Mouse (Mus musculus): ENCODE data around the gene Olfr91.
"Not testable (repeated sequence)": the region's sequence is repeated elsewhere in the genome, so short reads cannot be mapped to it uniquely, and the experiment has no call there.

Gene Olfr91

DNA sequence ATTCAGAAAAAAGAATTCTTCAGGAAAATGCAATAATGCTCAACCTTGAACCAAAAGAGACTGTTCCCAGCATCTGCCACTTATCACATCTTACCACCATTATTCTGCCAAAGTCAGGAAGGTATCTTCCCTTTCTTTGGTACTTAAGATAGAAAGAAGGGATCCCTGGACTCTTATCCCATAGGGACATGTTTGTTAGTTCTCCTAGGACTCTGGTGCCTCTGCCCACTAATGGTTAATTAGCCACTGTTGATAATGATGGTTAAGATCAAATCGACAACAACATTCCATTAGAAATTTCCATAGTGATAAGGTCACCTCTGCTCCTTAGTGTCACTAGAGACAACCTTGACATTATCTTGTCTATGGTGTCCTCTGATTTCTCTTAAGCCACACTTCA lies at the start of gene Olfr91:
Gene Olfr91 (minus strand): TSS at position 101 of the 400 bp plus-strand sequence.
- no peak for DNase-seq (ENCODE audit: low spot score in 2 of 2)

DNA sequence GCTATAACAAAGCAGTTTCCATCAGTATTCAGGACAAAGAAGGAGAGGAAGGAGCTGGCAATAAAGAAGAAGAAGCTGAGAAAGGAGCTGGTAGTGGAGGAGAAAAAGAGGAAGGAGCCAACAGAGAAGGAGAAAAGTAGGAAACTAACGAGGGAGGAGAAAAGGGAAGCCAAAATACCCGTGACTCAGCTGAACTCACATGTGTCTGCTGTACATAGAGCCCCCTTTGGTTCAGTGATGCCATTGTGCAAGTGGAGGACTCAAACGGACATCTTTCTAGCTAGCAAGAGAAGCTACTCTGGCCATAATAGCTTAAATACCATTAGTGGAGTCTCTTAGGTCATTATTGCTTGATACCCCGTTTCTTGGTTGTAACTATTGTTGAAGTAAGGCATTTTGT lies 33.3 kb upstream of the Olfr91 start:
- not testable (repeated sequence) for DNase-seq (ENCODE audit: low spot score in 2 of 2)

GRCm38 (mm10) chr17:37119988-37120387 lies 21.9 kb upstream of the Olfr91 start, which contains the start of gene Olfr92:
Gene Olfr92, minus strand, starts transcription at chr17:37120088.
- DNase-seq (ENCODE audit: low spot score in 2 of 2): no peak

GRCm38 (mm10) chr17:37093289-37093688 lies 4.8 kb downstream of the Olfr91 start:
- no peak for DNase-seq (ENCODE audit: low spot score in 2 of 2)

- DNase-seq (ENCODE audit: low spot score in 2 of 2): no peak
These were observed 5.9 kb downstream of the Olfr91 start for GRCm38 (mm10) chr17:37092198-37092597.

- no peak for DNase-seq (ENCODE audit: low spot score in 2 of 2)
These were observed 9.7 kb downstream of the Olfr91 start, which contains the start of gene Olfr90 for GRCm38 (mm10) chr17:37088399-37088798. Gene Olfr90, minus strand, starts transcription at chr17:37088499.

DNA sequence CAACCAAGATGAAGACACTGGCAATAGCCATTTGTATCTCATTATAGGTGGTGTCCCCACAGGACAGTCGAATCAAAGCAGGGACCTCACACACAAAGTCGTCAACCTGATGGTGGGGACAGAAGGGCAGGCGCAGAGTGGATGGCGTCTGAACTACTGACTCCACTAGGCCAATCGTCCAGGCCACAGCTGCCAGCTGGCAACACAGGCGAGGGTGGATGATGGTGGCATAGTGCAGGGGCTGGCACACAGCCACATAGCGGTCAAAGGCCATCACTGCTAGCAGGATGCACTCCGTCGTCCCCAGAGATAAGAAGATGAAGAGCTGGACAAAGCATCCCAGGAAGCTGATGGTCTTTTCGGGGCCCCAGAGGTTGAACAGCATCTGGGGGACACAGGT lies 12.5 kb downstream of the Olfr91 start:
- no peak for DNase-seq (ENCODE audit: low spot score in 2 of 2)

DNA sequence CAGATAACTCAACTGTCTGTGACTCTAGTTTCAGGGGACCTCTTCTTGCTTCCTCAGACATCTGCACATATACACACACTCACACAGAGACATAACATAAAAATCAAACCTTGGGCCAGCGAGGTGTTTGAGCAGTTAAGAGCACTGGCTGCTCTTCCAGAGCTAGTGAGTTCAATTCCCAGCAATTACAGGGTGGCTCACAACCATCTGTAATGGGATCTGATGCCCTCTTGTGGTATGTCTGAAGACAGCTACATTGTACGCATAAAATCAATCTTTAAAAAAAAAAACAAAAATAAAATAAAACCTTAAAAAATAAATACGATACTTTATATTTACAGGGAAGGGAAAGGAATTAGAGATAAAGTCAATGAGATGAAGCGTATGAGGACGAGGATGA lies 13.4 kb downstream of the Olfr91 start:
- DNase-seq (ENCODE audit: low spot score in 2 of 2): no peak

DNA sequence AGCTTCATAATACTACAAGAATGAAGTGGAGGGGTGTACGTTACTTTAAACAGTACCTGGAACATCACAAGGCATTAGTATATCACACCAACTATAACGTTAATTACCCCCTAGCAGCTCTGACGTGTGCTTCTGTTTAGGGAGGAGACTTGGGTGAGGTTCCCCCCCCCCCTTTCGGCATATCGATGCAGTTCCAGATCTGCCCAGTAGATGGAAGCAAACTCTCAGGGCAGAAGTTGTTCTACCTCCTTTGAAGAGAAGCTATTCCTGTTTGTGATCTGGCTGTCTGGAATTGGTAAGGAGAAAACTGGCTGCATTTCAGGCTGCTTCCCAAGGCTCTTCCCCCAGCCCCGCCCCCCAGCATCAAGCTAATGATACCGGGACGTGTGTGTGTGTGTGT lies 14.8 kb downstream of the Olfr91 start:
- DNase-seq (ENCODE audit: low spot score in 2 of 2): peak; percentile 20 to 25

GRCm38 (mm10) chr17:37081659-37082058 lies 16.4 kb downstream of the Olfr91 start:
- DNase-seq (ENCODE audit: low spot score in 2 of 2): no peak

DNA sequence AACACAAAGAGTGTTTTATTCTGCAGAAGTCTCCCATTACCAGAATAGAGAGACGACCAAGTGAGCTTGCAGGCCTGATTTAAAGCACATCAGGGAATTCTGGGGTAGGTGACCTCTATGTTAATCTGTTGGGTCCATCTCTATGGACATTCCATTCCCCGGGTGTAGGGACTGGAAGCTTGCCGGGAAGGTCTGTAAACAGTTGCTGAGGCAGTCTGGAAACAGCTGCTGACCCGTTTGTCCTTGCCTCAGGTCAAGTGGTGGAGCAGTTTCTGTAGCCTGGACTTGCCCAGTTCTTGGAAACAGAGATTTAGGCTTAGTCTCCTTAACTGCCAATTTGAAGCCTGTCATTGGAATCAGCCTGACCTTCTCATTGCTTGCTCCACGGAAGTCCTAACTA lies 18.0 kb downstream of the Olfr91 start:
- no peak for DNase-seq (ENCODE audit: low spot score in 2 of 2)

DNA sequence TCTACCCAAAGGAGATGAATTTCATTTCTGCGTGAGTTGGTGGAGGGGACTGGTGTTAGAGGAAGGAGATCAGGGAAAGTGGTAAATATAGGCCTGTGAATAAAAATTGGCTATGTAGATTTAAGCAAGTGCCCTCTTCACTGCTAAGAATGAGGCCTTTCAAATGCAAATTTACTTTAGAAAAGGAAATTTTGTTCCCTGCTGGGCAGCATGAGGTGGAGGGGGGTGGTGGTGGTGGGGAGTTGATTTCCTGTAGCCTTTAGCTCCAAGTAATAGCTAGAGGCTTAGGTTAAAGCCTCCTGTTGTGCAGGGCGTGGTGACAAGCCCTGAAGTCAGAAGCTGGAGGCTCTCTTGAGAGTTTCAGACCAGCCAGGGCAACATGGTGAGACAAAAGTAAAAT lies 19.1 kb downstream of the Olfr91 start:
- DNase-seq (ENCODE audit: low spot score in 2 of 2): no peak

DNA sequence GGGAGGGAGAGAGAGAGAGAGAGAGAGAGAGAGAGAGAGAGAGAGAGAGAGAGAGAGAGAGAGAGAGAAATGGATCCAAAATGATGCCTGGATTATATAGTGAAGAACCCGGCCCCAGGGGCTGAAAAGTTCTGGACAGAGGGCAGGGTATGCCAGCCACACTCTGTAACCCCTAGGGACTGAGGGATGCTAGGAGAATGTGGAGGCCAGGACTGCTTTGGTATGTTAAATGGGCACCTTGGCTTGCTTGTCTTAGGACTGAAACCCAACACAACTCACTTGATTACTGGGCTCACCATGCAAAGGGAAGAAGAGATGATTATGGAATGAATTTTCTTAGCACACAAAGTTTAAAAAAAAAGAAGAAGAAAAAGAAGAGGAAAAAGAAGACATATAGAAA lies 19.9 kb downstream of the Olfr91 start:
- no peak for DNase-seq (ENCODE audit: low spot score in 2 of 2)

DNA sequence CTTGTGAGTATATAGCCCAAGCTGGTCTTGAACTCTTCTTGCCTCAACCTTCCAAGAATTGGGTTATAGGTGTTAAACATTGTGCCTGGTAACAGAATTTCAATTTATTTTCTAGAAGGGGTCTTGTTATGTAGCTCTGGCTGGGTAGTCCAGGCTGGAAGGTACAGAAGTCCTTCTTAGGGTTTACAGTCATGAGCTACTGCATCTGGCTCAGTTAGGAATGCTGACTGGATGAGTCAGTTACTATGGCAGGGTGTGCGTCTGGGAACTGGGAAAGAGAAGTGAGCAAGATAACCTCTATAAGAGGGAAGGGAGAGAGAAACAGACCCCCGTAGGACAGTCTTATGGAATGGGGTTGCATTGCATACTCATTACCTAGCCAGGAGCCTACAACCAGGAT lies 22.3 kb downstream of the Olfr91 start:
- DNase-seq (ENCODE audit: low spot score in 2 of 2): no peak

- DNase-seq (ENCODE audit: low spot score in 2 of 2): no peak
These were observed 22.9 kb downstream of the Olfr91 start for GRCm38 (mm10) chr17:37075181-37075580.

DNA sequence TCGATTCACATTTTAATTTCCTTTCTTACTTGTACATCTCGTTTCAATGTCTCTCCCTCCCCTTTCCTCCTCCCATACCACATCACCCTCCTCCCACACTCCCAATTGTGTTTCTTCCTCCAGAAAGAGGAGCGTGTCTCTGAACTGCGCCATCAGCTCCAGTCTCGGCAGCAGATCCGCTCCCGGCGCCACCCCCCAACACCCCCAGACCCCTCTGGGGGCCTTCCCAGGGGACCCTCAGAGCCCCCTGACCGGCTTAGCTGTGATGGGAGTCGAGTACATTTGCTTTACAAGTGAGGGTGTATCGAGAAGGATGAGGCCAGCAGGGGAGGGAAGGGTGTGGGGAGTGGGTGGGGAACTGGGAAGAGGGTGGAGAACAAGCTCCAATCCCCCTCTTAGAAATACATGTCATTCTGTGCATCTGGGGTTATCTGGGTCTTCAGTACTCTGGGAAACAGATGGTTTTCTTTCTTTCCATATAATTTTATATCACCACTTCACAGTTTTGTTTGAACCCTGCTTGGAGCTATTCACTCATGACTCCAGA lies 25.3 kb downstream of the Olfr91 start:
- DNase-seq (ENCODE audit: low spot score in 2 of 2): no peak

- DNase-seq (ENCODE audit: low spot score in 2 of 2): no peak
These were observed 25.9 kb downstream of the Olfr91 start for GRCm38 (mm10) chr17:37072080-37072729.

DNA sequence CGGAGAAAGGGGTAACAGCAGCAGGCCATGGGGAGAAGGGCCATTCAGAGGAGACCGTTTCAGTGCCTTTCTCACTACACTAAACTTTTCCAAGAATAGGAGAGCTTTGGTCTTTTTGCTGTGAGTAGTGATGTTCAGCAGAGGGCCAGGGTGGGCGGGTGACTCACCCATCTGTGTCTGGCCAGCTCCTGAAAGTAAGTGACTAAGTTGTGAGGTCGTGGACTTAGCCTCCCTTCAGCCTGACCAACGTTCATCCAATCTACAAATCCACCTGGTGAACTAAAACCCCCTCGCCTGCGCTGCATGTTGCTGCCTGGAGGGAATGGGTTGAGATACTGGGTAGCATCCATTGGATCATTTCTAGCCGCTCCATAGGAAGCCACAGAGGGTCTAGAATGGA lies 28.0 kb downstream of the Olfr91 start:
- no peak for DNase-seq (ENCODE audit: low spot score in 2 of 2)

DNA sequence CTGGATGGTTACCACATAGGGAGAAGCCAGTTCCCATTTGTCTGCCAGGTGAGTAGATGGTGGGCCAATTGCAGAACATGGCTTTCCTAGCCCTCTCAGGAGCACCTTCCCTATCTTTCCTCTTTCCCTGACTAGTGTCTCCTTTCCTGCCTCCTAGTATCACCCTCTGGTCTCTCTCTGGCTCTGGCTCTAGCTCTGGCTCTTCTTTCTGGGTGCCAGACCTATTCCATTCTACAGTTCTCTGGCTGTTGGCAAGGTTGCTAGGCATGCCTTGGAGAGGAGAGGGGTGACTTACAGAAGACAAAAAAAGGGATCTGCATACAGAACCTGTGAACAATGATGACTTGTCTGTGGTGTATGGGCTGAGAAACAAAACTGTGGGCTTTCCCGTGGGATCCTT lies 30.2 kb downstream of the Olfr91 start:
- DNase-seq (ENCODE audit: low spot score in 2 of 2): no peak

- DNase-seq (ENCODE audit: low spot score in 2 of 2): no peak
These were observed 32.1 kb downstream of the Olfr91 start for GRCm38 (mm10) chr17:37065993-37066392.

DNA sequence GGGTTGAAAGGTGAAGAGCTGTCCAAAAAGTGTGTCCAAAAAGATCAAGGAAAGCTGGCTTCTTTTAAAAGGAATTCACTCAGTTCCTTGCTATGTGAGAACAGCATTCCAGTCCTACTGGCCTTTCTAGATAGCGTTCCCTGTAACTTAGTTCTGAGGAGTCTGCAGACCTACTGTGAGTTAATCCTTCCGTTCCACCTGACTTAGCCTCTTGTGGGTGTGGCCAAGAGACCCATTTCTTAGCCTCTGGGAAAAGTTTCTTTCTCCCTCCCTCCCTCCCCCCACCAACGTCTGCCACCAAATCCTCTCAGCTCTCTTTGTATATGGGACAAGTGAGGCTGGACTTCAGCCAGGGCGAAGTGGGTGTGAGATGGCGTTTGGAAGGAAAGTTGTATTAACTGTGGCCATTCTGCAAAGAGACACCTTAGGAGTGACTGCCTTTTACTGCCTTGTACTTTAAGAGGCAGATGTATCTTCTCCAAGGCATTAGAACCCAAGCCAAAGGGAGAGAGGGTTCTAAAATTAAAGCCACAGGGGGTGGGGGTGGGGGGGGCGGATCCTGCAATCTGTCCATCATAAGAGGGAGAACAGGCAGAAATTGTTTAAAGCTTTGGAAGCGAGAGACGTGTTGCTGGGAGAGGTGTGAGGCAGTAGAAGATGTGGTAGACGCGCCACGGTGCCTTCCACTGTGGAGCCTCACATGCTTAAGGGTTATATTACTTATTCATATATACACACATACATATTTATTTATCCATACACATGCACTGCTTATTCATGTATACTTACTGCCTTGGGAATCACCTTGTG lies 34.2 kb downstream of the Olfr91 start:
- no peak for DNase-seq (ENCODE audit: low spot score in 2 of 2)

- DNase-seq (ENCODE audit: low spot score in 2 of 2): no peak
These were observed 35.0 kb downstream of the Olfr91 start for GRCm38 (mm10) chr17:37063063-37063462.

DNA sequence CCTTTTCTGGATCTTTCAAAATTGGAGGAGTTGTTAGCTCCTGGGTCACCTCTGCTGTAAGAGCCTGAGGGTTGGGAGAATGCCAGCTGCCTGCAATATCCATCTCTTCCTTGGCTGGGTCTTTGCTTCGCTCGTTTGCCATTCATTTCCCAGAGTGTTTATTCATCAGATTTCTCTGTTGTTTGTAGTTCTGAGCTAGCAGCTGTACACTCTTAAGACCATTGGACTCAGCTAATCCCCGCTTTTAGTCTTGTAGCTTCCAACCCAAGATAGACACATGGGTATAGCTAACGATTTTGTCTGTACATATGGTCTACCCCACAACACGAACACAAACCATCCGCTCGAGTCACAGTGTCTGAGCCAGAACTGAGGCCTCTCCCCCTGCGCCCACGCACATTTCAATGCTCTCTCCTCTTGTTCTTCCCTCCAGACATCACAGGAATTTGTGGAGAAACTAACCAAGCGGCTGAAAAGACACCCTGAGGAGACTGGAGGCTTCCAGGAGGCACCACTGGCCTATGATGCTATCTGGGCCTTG lies 35.9 kb downstream of the Olfr91 start:
- DNase-seq (ENCODE audit: low spot score in 2 of 2): no peak
